Mouse (Mus musculus): ENCODE results near the gene Wdr70. TPM values are rescaled to one million over a fixed set of nuclear protein-coding genes. Genes with fewer than 3 reads are reported as not detected.
A peak's percentile ranks its signal among the peaks of the same experiment; 100 is the strongest.
"Not testable (repeated sequence)": the region's sequence is repeated elsewhere in the genome, so short reads cannot be mapped to it uniquely, and the experiment has no call there.

Gene Wdr70
- polyA plus RNA-seq, 1 experiment from 2014 or later: 29.1 TPM

DNA sequence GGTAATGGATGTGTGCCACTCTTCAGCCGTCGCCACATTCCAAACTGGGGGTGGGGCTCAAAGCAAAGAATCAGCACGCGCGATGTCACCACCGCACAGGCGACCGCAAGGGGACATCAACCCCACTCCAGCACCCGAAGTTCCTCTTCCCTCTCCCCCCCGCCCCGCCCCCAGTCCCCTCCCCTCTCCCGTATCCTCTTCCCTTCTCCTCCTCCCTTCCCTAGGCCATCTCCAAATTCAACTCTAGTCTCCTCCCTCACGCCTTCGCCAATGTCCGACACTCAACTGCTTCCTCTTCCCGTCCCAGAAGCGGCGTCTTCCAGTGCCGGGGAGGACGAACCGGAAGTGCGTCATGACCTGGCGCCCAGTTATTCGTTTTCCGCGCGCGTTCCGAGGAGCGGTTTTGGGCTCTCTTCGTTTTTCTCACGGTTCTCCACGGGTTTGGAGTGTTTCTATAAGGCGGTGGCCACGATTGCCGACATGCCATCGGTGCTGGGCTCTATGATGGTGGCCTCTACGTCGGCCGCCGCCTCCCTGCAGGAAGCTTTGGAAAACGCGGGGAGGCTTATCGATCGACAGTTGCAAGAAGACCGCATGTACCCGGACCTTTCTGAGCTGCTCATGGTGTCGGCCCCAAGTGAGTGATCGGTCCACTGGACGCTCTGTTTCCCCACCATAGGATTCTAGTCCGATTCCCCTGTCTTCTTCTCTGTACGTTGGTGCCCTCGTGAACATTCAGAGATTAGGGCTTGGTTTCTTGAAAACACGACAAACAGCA, 10.1 kb upstream of the Wdr70 start, which contains the start of gene Nup155:
Gene Nup155, plus strand, starts transcription at position 308 of the 778 bp plus-strand sequence.
- WGBS: under 1% methylated on average over 48 of the region's 54 CpGs
- TF ChIP-seq EP300 (IDR thresholded peaks at IDR 0.05): no peak
- no peak for TF ChIP-seq CTCF (IDR thresholded peaks at IDR 0.05)
- peak; percentile 98 for DNase-seq (ENCODE audit: low spot score)

DNA sequence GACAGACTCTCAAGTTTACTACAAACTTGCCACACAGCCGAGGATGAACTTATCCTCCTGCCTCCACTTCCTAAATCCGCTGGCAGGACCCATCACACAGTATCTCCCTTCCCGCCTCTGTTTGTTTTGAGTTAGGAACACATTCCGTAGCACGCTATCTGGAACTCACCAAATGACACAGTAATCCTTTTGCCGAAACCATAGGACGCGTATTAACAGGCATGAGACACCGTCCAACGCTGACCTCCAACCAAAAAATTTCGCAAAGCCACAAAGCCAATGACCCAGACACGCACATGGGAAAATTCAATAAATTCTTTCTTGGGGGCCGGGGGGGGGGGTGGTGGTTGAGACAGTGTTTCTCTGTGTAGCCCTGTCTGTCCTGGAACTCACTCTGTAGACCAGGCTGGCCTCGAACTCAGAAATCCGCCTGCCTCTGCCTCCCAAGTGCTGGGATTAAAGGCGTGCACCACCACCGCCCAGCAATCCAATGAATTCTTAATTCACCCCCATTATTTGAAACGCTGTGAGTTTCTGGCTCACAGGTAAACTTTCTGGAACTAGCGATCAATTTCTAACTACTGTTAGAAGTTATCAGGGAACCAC, 9.5 kb upstream of the Wdr70 start:
- Histone ChIP-seq H3K9me3 (ENCODE audit: low read length) (no peaks in the 10 kb centered on the region), H3K27me3 (replicated peaks; ENCODE audit: insufficient read depth, low read length) (no peaks in the 10 kb centered on the region), H3K4me1 (ENCODE audit: insufficient read depth, low read depth, low read length) (0 out of 2 replicates have a peak, but pooled peaks cover 6% of the 10 kb centered on the region), H3K4me3 (ENCODE audit: low read depth, low read length) (peak overlapping the region; percentile 65), H3K27ac (ENCODE audit: low read length) (peak overlapping the region; percentile 81), H3K36me3 (ENCODE audit: insufficient read depth, low read length) (0 out of 2 replicates have a peak, but pooled peaks cover 5% of the 10 kb centered on the region), H3K9ac (replicated peaks; ENCODE audit: low read depth) (peak overlapping the region; percentile 69; the same call in 1 of the 2 replicates), H3K4me2 (replicated peaks; ENCODE audit: low read depth, low read length) (peak overlapping the region; percentile 67)
- WGBS: 49% methylated on average over 19 of the region's 19 CpGs
- ATAC-seq (no peak), DNase-seq (ENCODE audit: low spot score) (no peak)
- TF ChIP-seq EP300 (IDR thresholded peaks at IDR 0.05) (no peak), CTCF (IDR thresholded peaks at IDR 0.05) (no peak)

More for the DNA sequence above, 10.1 kb upstream of the Wdr70 start, which contains the start of gene Nup155:
- Histone ChIP-seq H3K27ac (ENCODE audit: low read length) (peak within 1 kb of the TSS; percentile 81), H3K9ac (replicated peaks; ENCODE audit: low read depth) (peak within 1 kb of the TSS; percentile 69), H3K36me3 (ENCODE audit: insufficient read depth, low read length) (0 out of 2 replicates have a peak, but pooled peaks cover 5% of the 10 kb centered on the region), H3K9me3 (ENCODE audit: low read length) (no peaks in the 10 kb centered on the region), H3K4me3 (ENCODE audit: low read depth, low read length) (peak within 1 kb of the TSS; percentile 65), H3K4me1 (ENCODE audit: insufficient read depth, low read depth, low read length) (0 out of 2 replicates have a peak, but pooled peaks cover 6% of the 10 kb centered on the region), H3K27me3 (replicated peaks; ENCODE audit: insufficient read depth, low read length) (no peaks in the 10 kb centered on the region), H3K4me2 (replicated peaks; ENCODE audit: low read depth, low read length) (peak within 1 kb of the TSS; percentile 67)
- peak; percentile 99 for ATAC-seq

DNA sequence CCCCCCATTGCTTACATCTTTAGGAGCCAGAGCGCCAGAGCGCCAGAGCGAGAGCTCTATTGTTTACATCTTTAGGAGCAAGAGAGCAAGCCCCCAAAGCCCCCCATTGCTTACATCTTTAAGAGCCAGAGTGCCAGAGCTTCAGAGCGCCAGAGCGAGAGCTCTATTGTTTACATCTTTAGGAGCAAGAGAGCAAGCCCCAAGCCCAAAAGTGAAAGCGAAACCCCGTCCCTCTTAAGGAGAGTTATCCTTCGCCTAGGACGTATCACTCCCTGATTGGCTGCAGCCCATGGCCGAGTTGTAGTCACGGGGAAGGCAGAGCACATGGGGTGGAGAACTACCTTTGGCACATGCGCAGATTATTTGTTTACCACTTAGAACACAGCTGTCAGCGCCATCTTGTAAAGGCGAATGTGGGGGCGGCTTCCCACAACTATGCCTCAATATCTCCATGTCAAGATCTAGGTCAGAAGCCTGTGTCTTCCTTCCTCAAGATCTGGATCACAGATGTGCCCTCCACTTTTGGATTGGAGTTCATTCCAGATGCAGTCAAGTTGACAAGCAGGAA, 3.0 kb upstream of the Wdr70 start:
- ATAC-seq; H3K9ac ChIP-seq (replicated peaks; ENCODE audit: low read depth); H3K27me3 ChIP-seq (replicated peaks; ENCODE audit: insufficient read depth, low read length); H3K27ac ChIP-seq (ENCODE audit: low read length); H3K36me3 ChIP-seq (ENCODE audit: insufficient read depth, low read length); H3K4me3 ChIP-seq (ENCODE audit: low read depth, low read length); H3K9me3 ChIP-seq (ENCODE audit: low read length); H3K4me1 ChIP-seq (ENCODE audit: insufficient read depth, low read depth, low read length); DNase-seq (ENCODE audit: low spot score); H3K4me2 ChIP-seq (replicated peaks; ENCODE audit: low read depth, low read length): not testable (repeated sequence)
- 81% methylated on average over 13 of the region's 15 CpGs for WGBS

DNA sequence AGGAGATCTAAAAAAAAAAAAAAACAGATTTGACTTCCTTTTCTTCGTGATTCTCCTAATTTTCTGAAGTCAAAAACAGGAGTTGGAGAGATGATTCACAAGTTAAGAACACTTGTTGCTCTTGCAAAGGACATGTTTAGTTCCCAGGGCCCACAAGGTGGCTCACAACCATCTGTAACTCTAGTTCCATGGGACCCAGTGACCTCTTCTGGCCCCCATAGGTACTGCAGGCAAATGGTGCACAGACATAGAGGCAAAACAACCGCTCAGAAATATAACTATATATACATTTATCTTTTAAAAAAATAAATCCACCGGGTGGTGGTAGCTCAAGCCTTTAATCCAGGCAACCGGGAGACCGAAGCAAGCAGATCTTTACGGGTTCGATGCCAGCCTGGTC, 1.2 kb downstream of the Wdr70 start:
- peak; percentile 62 for DNase-seq (ENCODE audit: low spot score)
- Histone ChIP-seq H3K27ac (ENCODE audit: low read length) (no peak overlapping the region), H3K9me3 (ENCODE audit: low read length) (no peaks in the 10 kb centered on the region), H3K4me3 (ENCODE audit: low read depth, low read length) (no peak overlapping the region), H3K27me3 (replicated peaks; ENCODE audit: insufficient read depth, low read length) (no peaks in the 10 kb centered on the region), H3K4me2 (replicated peaks; ENCODE audit: low read depth, low read length) (0 out of 2 replicates have a peak overlapping the region, but pooled peaks have one; percentile 74), H3K4me1 (ENCODE audit: insufficient read depth, low read depth, low read length) (no peaks in the 10 kb centered on the region), H3K36me3 (ENCODE audit: insufficient read depth, low read length) (0 out of 2 replicates have a peak, but pooled peaks cover 3% of the 10 kb centered on the region), H3K9ac (replicated peaks; ENCODE audit: low read depth) (no peak overlapping the region)
- WGBS: 21% methylated on average over 7 of the region's 7 CpGs
- ATAC-seq: no peak
- TF ChIP-seq EP300 (IDR thresholded peaks at IDR 0.05) (no peak), CTCF (IDR thresholded peaks at IDR 0.05) (peak; percentile 82)

DNA sequence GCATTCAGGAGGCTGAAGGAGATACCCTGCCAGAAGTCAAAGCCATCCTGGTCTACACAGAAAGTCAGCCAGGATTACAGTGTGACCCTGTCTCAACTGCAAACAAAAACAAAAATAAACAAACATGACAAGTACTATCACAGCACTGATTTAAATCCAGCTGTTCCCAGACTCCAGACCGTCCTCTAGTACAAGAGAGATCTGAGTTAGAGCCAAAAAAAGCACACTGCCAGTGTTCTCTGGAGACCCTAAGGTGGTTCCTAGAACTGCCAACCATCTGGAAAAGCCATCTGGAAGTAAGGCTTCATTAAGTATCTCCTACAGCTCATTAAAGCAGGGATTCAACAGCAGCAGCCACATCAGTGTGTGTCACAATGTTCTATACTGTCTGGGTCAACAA, 6.3 kb downstream of the Wdr70 start:
- H3K9me3 ChIP-seq (ENCODE audit: low read length); H3K4me2 ChIP-seq (replicated peaks; ENCODE audit: low read depth, low read length); H3K27ac ChIP-seq (ENCODE audit: low read length); DNase-seq (ENCODE audit: low spot score); H3K4me1 ChIP-seq (ENCODE audit: insufficient read depth, low read depth, low read length); H3K4me3 ChIP-seq (ENCODE audit: low read depth, low read length); H3K9ac ChIP-seq (replicated peaks; ENCODE audit: low read depth); H3K36me3 ChIP-seq (ENCODE audit: insufficient read depth, low read length); ATAC-seq; H3K27me3 ChIP-seq (replicated peaks; ENCODE audit: insufficient read depth, low read length): not testable (repeated sequence)
- 62% methylated on average over 1 of the region's 1 CpGs for WGBS

DNA sequence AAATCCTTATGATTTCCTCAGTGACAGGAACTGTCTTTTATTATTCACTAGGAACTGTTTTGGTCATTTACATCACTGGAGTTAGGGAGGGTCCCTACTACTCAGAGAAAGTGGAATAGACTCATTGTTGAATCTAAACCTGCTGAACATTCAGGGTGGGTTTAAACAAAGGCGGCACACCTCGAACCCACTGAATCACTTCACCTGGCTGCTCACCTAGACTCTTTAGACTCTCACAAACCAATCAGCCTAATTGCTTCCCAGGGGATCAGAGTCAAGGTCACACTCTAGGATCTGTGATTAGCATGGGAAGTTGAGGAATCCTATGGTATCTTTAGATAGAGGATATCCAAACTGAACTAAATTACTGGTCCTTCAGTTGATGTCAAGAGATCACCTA, 8.3 kb downstream of the Wdr70 start:
- H3K27me3 ChIP-seq (replicated peaks; ENCODE audit: insufficient read depth, low read length): no peaks in the 10 kb centered on the region
- H3K36me3 ChIP-seq (ENCODE audit: insufficient read depth, low read length): peaks cover 6% of the 10 kb centered on the region; the same call in 1 of the 2 replicates
- H3K4me3 ChIP-seq (ENCODE audit: low read depth, low read length): no peak overlapping the region
- DNase-seq (ENCODE audit: low spot score) (no peak), ATAC-seq (no peak)
- TF ChIP-seq EP300 (IDR thresholded peaks at IDR 0.05): no peak
- no peak for TF ChIP-seq CTCF (IDR thresholded peaks at IDR 0.05)
- H3K9ac ChIP-seq (replicated peaks; ENCODE audit: low read depth): no peak overlapping the region
- H3K9me3 ChIP-seq (ENCODE audit: low read length): no peaks in the 10 kb centered on the region
- no peak overlapping the region for H3K4me2 ChIP-seq (replicated peaks; ENCODE audit: low read depth, low read length)
- no peak overlapping the region for H3K27ac ChIP-seq (ENCODE audit: low read length)
- H3K4me1 ChIP-seq (ENCODE audit: insufficient read depth, low read depth, low read length): no peaks in the 10 kb centered on the region
- WGBS: 97% methylated on average over 2 of the region's 2 CpGs
